In the genomic region with DNA sequence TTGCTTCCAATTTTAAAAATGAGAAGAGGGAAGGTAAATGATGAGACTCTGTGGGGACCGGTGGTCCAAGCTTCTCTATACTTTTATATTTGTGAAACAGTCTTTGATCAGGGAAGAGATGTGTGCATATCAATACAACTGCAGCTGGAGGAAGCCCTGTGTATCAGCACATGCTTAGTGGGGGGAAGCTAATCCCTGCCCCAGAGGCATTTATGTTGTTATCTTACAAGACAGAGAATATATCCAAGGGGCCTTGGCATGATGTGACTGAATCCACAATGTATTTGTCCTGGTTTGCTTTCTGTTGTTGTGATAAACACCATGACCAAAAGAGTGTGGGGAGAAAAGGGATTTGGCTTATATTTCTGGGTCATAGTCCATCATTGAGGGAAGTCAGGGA, we compare ENCODE assay signal across 23 mouse cellular contexts.
A peak's percentile ranks its signal among the peaks of the same experiment; 100 is the strongest.
DNase-seq lines count a peak whose midpoint lies in the region; ATAC-seq and TF ChIP-seq lines count a peak whose summit lies in the region.
"Had no signal": no experiment of that assay in that cellular context is flagged by ENCODE, and none has a peak within 500 bp of the region (broad histone marks: within the 10 kb centered on the region; RNA-seq: fewer than 3 reads in every experiment).

No protein-coding gene starts in this region.

- DNase-seq in MEL (ENCODE audit: low read depth, low spot score): peak; percentile 36
- no peak for DNase-seq in liver, embryonic 14.5 days (ENCODE audit: low read depth in 3 of 3, low spot score in 3 of 3)
- DNase-seq in liver, postnatal 0 days: no peak
- no peak for DNase-seq in yolk sac, embryonic 10.5 days (ENCODE audit: low spot score)
- DNase-seq in thymus, postnatal 0 days (ENCODE audit: low spot score): no peak
- DNase-seq in hindbrain, embryonic 10.5 days (ENCODE audit: low spot score): no peak
- DNase-seq: adrenal gland, adult 8-10 months; adrenal gland, postnatal 25 days; cerebellum, adult 11-12 months; cerebellum, adult 8-10 months; cerebellum, postnatal 10 days; cerebellum, postnatal 36 days; gastrocnemius, postnatal 25 days; heart, adult 18-20 months; heart, postnatal 10 days; heart, postnatal 36 days had no signal

- TF ChIP-seq RAD21 in MEL (IDR thresholded peaks at IDR 0.05; ENCODE audit: low read depth, low read length): no peak

- H3K4me3 ChIP-seq in MEL (ENCODE audit: control insufficient read depth in 1 of 2, insufficient read depth in 1 of 2, low read depth in 2 of 2, low read length in 2 of 2): no peak overlapping the region
- H3K4me3 ChIP-seq in liver, embryonic 14.5 days (ENCODE audit: insufficient read depth in 1 of 2, low read depth in 2 of 2, low read length in 2 of 2): no peak overlapping the region
- H3K4me3 ChIP-seq in liver, postnatal 0 days (ENCODE audit: low read depth, low read length): no peak overlapping the region
- H3K4me3 ChIP-seq in hindbrain, embryonic 10.5 days: no peak overlapping the region
- H3K4me3 ChIP-seq: heart, embryonic 12.5 days; heart, embryonic 15.5 days had no signal

- H3K4me1 ChIP-seq in MEL (ENCODE audit: control insufficient read depth in 1 of 2, insufficient read depth in 2 of 2, low read length in 2 of 2): peaks cover 6 to 8% of the 10 kb centered on the region in 2 experiments
- H3K4me1 ChIP-seq in liver, embryonic 14.5 days (replicated peaks; ENCODE audit: control insufficient read depth in 2 of 2, insufficient read depth in 2 of 2, low read length in 1 of 2): peaks cover 3 to 4% of the 10 kb centered on the region in 2 experiments; a peak in 2 of 4 replicates
- no peaks in the 10 kb centered on the region for H3K4me1 ChIP-seq in liver, postnatal 0 days (ENCODE audit: insufficient read depth)
- H3K4me1 ChIP-seq in hindbrain, embryonic 10.5 days (replicated peaks): no peaks in the 10 kb centered on the region
- H3K4me1 ChIP-seq: heart, embryonic 12.5 days; heart, embryonic 15.5 days had no signal

- WGBS in liver, embryonic 14.5 days (ENCODE audit: insufficient replicate concordance): 51% methylated on average over 1 of the region's 1 CpGs
- WGBS in liver, postnatal 0 days (ENCODE audit: insufficient replicate concordance): 57% methylated on average over 1 of the region's 1 CpGs
- whole genome bisulfite sequencing in hindbrain, embryonic 10.5 days: 92% methylated on average over 1 of the region's 1 CpGs

- 0 out of 2 replicates have a peak, but pooled peaks have one; percentile 30 for ATAC-seq in erythroblast, adult 5-6 weeks (replicated peaks; ENCODE audit: low FRiP score, poor library complexity, severe bottlenecking)
- peak; percentile 68 for ATAC-seq in liver, embryonic 14.5 days (ENCODE audit: insufficient read depth)
- no peak for ATAC-seq in liver, postnatal 0 days
- ATAC-seq: activated CD4-positive, CD25-positive, alpha-beta regulatory T cell, adult 4 months; CD4-positive, CD25-positive, alpha-beta regulatory T cell, adult 4 months; forebrain, embryonic 14.5 days had no signal

- H3K4me2 ChIP-seq in liver, embryonic 14.5 days (ENCODE audit: low read depth): no peak overlapping the region
- no peak overlapping the region for H3K4me2 ChIP-seq in liver, postnatal 0 days (ENCODE audit: low read depth, low read length)
- H3K4me2 ChIP-seq: heart, embryonic 12.5 days; heart, embryonic 15.5 days; hindbrain, embryonic 14.5 days had no signal

- no peaks in the 10 kb centered on the region for H3K27me3 ChIP-seq in MEL (ENCODE audit: control insufficient read depth in 1 of 2, insufficient read depth in 2 of 2, low read length in 2 of 2)
- no peaks in the 10 kb centered on the region for H3K27me3 ChIP-seq in liver, embryonic 14.5 days (ENCODE audit: control insufficient read depth, insufficient read depth, low read length)
- no peaks in the 10 kb centered on the region for H3K27me3 ChIP-seq in liver, postnatal 0 days (ENCODE audit: insufficient read depth, low read length)
- no peaks in the 10 kb centered on the region for H3K27me3 ChIP-seq in hindbrain, embryonic 10.5 days (ENCODE audit: insufficient read depth, poor library complexity, severe bottlenecking)
- H3K27me3 ChIP-seq: heart, embryonic 12.5 days; heart, embryonic 15.5 days had no signal

- no peak overlapping the region for H3K27ac ChIP-seq in MEL (ENCODE audit: control insufficient read depth, low read depth, low read length)
- H3K27ac ChIP-seq in liver, embryonic 14.5 days: no peak overlapping the region
- H3K27ac ChIP-seq in liver, postnatal 0 days (ENCODE audit: low read depth): no peak overlapping the region
- H3K27ac ChIP-seq in hindbrain, embryonic 10.5 days: no peak overlapping the region
- H3K27ac ChIP-seq: heart, embryonic 15.5 days; hindbrain, embryonic 14.5 days had no signal

- no peak for TF ChIP-seq CTCF in MEL (IDR thresholded peaks at IDR 0.05 in 2 of 3, conservative IDR thresholded peaks at IDR 0.05 in 1 of 3; ENCODE audit: control insufficient read depth in 1 of 3, insufficient read depth in 1 of 3, low read depth in 2 of 3, low read length in 3 of 3, poor library complexity in 1 of 3, severe bottlenecking in 1 of 3)
- no peak for TF ChIP-seq CTCF in liver, embryonic 14.5 days (IDR thresholded peaks at IDR 0.05; ENCODE audit: low read depth)
- TF ChIP-seq CTCF in liver, postnatal 0 days (IDR thresholded peaks at IDR 0.05; ENCODE audit: low read depth): no peak

- TF ChIP-seq POLR2A in MEL (IDR thresholded peaks at IDR 0.05; ENCODE audit: control insufficient read depth in 1 of 2, insufficient read depth in 1 of 2, low read depth in 1 of 2, low read length in 2 of 2, poor library complexity in 1 of 2): no peak

- H3K36me3 ChIP-seq in MEL (ENCODE audit: control insufficient read depth in 1 of 2, insufficient read depth in 2 of 2, low read length in 2 of 2): peaks cover 0 to 6% of the 10 kb centered on the region in 2 experiments; a peak in 2 of 4 replicates
- no peaks in the 10 kb centered on the region for H3K36me3 ChIP-seq in liver, embryonic 14.5 days (replicated peaks; ENCODE audit: control insufficient read depth, insufficient read depth, low read depth)
- no peaks in the 10 kb centered on the region for H3K36me3 ChIP-seq in liver, postnatal 0 days (replicated peaks; ENCODE audit: insufficient read depth, low read length)
- H3K36me3 ChIP-seq in hindbrain, embryonic 10.5 days: no peaks in the 10 kb centered on the region
- H3K36me3 ChIP-seq: heart, embryonic 12.5 days; heart, embryonic 15.5 days had no signal

- no peaks in the 10 kb centered on the region for H3K79me2 ChIP-seq in MEL (ENCODE audit: control insufficient read depth, insufficient read depth, low read length, poor library complexity)

- H3K9ac ChIP-seq in MEL (ENCODE audit: control insufficient read depth, low read depth, low read length, poor library complexity, severe bottlenecking): no peak overlapping the region
- H3K9ac ChIP-seq in liver, embryonic 14.5 days (replicated peaks): no peak overlapping the region
- no peak overlapping the region for H3K9ac ChIP-seq in liver, postnatal 0 days (replicated peaks)
- H3K9ac ChIP-seq: heart, embryonic 12.5 days; heart, embryonic 15.5 days; hindbrain, embryonic 14.5 days had no signal

- no peaks in the 10 kb centered on the region for H3K9me3 ChIP-seq in MEL (replicated peaks; ENCODE audit: insufficient read depth, low read length)
- no peaks in the 10 kb centered on the region for H3K9me3 ChIP-seq in liver, embryonic 14.5 days (ENCODE audit: control insufficient read depth, low read length)
- no peaks in the 10 kb centered on the region for H3K9me3 ChIP-seq in liver, postnatal 0 days (ENCODE audit: low read length)
- H3K9me3 ChIP-seq in hindbrain, embryonic 10.5 days: no peaks in the 10 kb centered on the region
- H3K9me3 ChIP-seq: heart, embryonic 12.5 days; heart, embryonic 15.5 days had no signal

- peak; percentile 55 to 71 for TF ChIP-seq EP300 in MEL (IDR thresholded peaks at IDR 0.05; ENCODE audit: low read depth in 1 of 2, low read length in 2 of 2)
- peak; percentile 58 for TF ChIP-seq EP300 in liver, embryonic 14.5 days (IDR thresholded peaks at IDR 0.05; ENCODE audit: low read depth)
- peak; percentile 52; the same call in 1 of the 2 replicates for TF ChIP-seq EP300 in liver, postnatal 0 days (IDR thresholded peaks at IDR 0.05; ENCODE audit: low read depth)

TF ChIP-seq in MEL, 35 proteins besides CTCF, POLR2A, EP300 and RAD21:
- TF ChIP-seq ETS1 (IDR thresholded peaks at IDR 0.05; ENCODE audit: low read depth, low read length) (peak; percentile 35; the same call in 1 of the 2 replicates), CHD1 (IDR thresholded peaks at IDR 0.05; ENCODE audit: low read depth, low read length) (no peak), MYC (IDR thresholded peaks at IDR 0.05; ENCODE audit: low read depth, low read length) (peak; percentile 23; the same call in 1 of the 2 replicates), SIN3A (IDR thresholded peaks at IDR 0.05; ENCODE audit: low read length) (no peak), ZMIZ1 (IDR thresholded peaks at IDR 0.05; ENCODE audit: low read depth, low read length) (no peak), TAL1 (IDR thresholded peaks at IDR 0.05; ENCODE audit: low read length) (peak; percentile 29; the same call in 1 of the 2 replicates), TCF12 (IDR thresholded peaks at IDR 0.05; ENCODE audit: low read depth, low read length) (peak; percentile 62; the same call in 1 of the 2 replicates), E2F4 (IDR thresholded peaks at IDR 0.05; ENCODE audit: borderline replicate concordance, low read depth, low read length) (no peak)
